Mouse (Mus musculus) ES-E14 (cell line): ENCODE data around the gene Slamf6. TPM values are rescaled to one million over a fixed set of nuclear protein-coding genes. Genes with fewer than 3 reads are reported as not detected.

Experiments
- DNase-seq: peaks from one replicate; pipeline ENCODE4 v3.0.0-alpha.2; 2013; ENCODE audit warnings: low read depth, low spot score
- H3K27ac ChIP-seq: 2 replicates; pipeline ENCODE4 v1.5.1; 2012; ENCODE audit warnings: low read depth, mild to moderate bottlenecking, low read length, moderate library complexity, mixed read lengths; ENCODE audit not compliant: poor library complexity, insufficient read depth, severe bottlenecking
- H3K36me3 ChIP-seq: 2 replicates; pipeline ENCODE4 v1.6.1; 2012; ENCODE audit warnings: mild to moderate bottlenecking, low read length, moderate library complexity, mixed read lengths; ENCODE audit not compliant: control insufficient read depth, poor library complexity, insufficient read depth, severe bottlenecking
- H3K4me1 ChIP-seq, 2 experiments: fragments of 150-350 bp in 1 of 2; sonication (generic) in 1 of 2; 2 replicates each; pipeline ENCODE4 v1.6.1; 2012; ENCODE audit warnings: low read length in 2 of 2, mild to moderate bottlenecking in 1 of 2, mixed read lengths in 1 of 2; ENCODE audit not compliant: control insufficient read depth in 2 of 2, insufficient read depth in 2 of 2, poor library complexity in 1 of 2
- H3K4me3 ChIP-seq, 2 experiments: fragments of 150-350 bp in 1 of 2; sonication (generic) in 1 of 2; 2 replicates each; pipeline ENCODE4 v1.5.1; 2012; ENCODE audit warnings: low read length in 2 of 2, low read depth in 1 of 2, mild to moderate bottlenecking in 1 of 2, mixed read lengths in 1 of 2; ENCODE audit not compliant: insufficient read depth in 1 of 2, poor library complexity in 1 of 2, severe bottlenecking in 1 of 2
- H3K9ac ChIP-seq: 2 replicates; pipeline ENCODE4 v1.6.1; 2012; ENCODE audit warnings: low read depth, mild to moderate bottlenecking, low read length, mixed read lengths; ENCODE audit not compliant: poor library complexity, insufficient read depth, severe bottlenecking
- H3K9me3 ChIP-seq: fragments of 150-350 bp; sonication (generic); 2 replicates; pipeline ENCODE4 v1.6.1; 2012; ENCODE audit warnings: low read depth, mild to moderate bottlenecking, low read length; ENCODE audit not compliant: control insufficient read depth, insufficient read depth
- CHD2 ChIP-seq: IDR thresholded peaks from 2 replicates; pipeline ENCODE4 v1.6.1; 2014; ENCODE audit warnings: mild to moderate bottlenecking, low read depth, low read length, inconsistent platforms
- HCFC1 ChIP-seq: IDR thresholded peaks from 2 replicates; pipeline ENCODE4 v1.6.1; 2012; ENCODE audit warnings: low read length, inconsistent platforms, borderline replicate concordance; ENCODE audit not compliant: insufficient read depth
- MAFK ChIP-seq: IDR thresholded peaks from 2 replicates; pipeline ENCODE4 v1.6.1; 2014; ENCODE audit warnings: mild to moderate bottlenecking, low read depth, low read length, inconsistent platforms; ENCODE audit not compliant: insufficient read depth
- ZC3H11A ChIP-seq: IDR thresholded peaks from 2 replicates; pipeline ENCODE4 v1.6.1; 2012; ENCODE audit warnings: low read depth, mild to moderate bottlenecking, inconsistent platforms, low read length, borderline replicate concordance
- ZNF384 ChIP-seq: IDR thresholded peaks from 2 replicates; pipeline ENCODE4 v1.6.1; 2012; ENCODE audit warnings: low read depth, low read length, inconsistent platforms
- in situ Hi-C, 2 experiments: fragments of 600-800 bp; cut with MboI; formaldehyde crosslinking; loops; one replicate each; pipeline ENCODE4 v1.15.1; 2025; ENCODE audit warnings: low sequenced_read_pairs in 2 of 2, inconsistent platforms in 1 of 2; ENCODE audit not compliant: unreplicated experiment in 2 of 2
- total RNA-seq: library from RNA; depleted of rRNA; stranded (reverse); fragments of 300-350 nt; gene quantifications from 2 replicates; pipeline ENCODE4 v1.2.3, GENCODE M21; 2012

Slamf6 gene
- total RNA-seq, 1 experiment = 0.31 TPM

GRCm38 (mm10) chr1:171984121-171984520 is 66.8 kb downstream of the Slamf6 start:
- in situ Hi-C loops = loop anchor here in 1 of 2 experiments (25.0 kb wide), 1 partner anchor 172 kb away; no protein-coding TSS in a partner anchor
- Histone ChIP-seq H3K9me3 (no peaks in the 10 kb centered on the region), H3K36me3 (no peaks in the 10 kb centered on the region), H3K4me1 (0 out of 4 replicates have a peak, but pooled peaks cover 0 to 2% of the 10 kb centered on the region in 2 experiments), H3K4me3 (no peak overlapping the region), H3K27ac (no peak overlapping the region), H3K9ac (no peak overlapping the region)
- no peak for DNase-seq
- TF ChIP-seq CHD2 = no peak
- no peak for TF ChIP-seq ZC3H11A
- TF ChIP-seq ZNF384 = no peak
- TF ChIP-seq MAFK = no peak
- no peak for TF ChIP-seq HCFC1

GRCm38 (mm10) chr1:171991883-171992282 is 74.6 kb downstream of the Slamf6 start:
- in situ Hi-C loops = loop anchor here (10.0 to 25.0 kb wide), 2 partner anchors 167 to 180 kb away; no protein-coding TSS in a partner anchor
- no peaks in the 10 kb centered on the region for H3K4me1 ChIP-seq

GRCm38 (mm10) chr1:171992901-171993530 is 75.7 kb downstream of the Slamf6 start:
- Histone ChIP-seq H3K4me1 (no peaks in the 10 kb centered on the region), H3K36me3 (no peaks in the 10 kb centered on the region), H3K9ac (no peak overlapping the region), H3K9me3 (no peaks in the 10 kb centered on the region), H3K27ac (no peak overlapping the region), H3K4me3 (no peak overlapping the region)
- no peak for DNase-seq
- in situ Hi-C loops = loop anchor here (10.0 to 25.0 kb wide), 2 partner anchors 168 to 181 kb away; no protein-coding TSS in a partner anchor
- TF ChIP-seq MAFK = no peak
- TF ChIP-seq ZC3H11A = no peak
- TF ChIP-seq HCFC1 = no peak
- no peak for TF ChIP-seq CHD2
- no peak for TF ChIP-seq ZNF384

More at GRCm38 (mm10) chr1:171991883-171992282, 74.6 kb downstream of the Slamf6 start:
- no peak for DNase-seq
- H3K4me3 ChIP-seq = no peak overlapping the region
- H3K27ac ChIP-seq = no peak overlapping the region
- no peaks in the 10 kb centered on the region for H3K9me3 ChIP-seq
- no peaks in the 10 kb centered on the region for H3K36me3 ChIP-seq
- TF ChIP-seq MAFK = no peak
- no peak for TF ChIP-seq CHD2
- no peak for TF ChIP-seq ZNF384
- TF ChIP-seq ZC3H11A = no peak
- TF ChIP-seq HCFC1 = no peak
- H3K9ac ChIP-seq = no peak overlapping the region

- no peak for DNase-seq
- H3K4me1 ChIP-seq = no peaks in the 10 kb centered on the region
- TF ChIP-seq MAFK (no peak), ZNF384 (no peak), HCFC1 (no peak), ZC3H11A (no peak), CHD2 (no peak)
- in situ Hi-C loops = loop anchor here (10.0 to 25.0 kb wide), 2 partner anchors 170 to 182 kb away; no protein-coding TSS in a partner anchor
- no peak overlapping the region for H3K9ac ChIP-seq
- no peak overlapping the region for H3K4me3 ChIP-seq
- H3K9me3 ChIP-seq = no peaks in the 10 kb centered on the region
- no peak overlapping the region for H3K27ac ChIP-seq
- H3K36me3 ChIP-seq = no peaks in the 10 kb centered on the region
Observed at GRCm38 (mm10) chr1:171994501-171994900, 77.2 kb downstream of the Slamf6 start.
